Mouse (Mus musculus) CD4-positive, CD25-positive, alpha-beta regulatory T cell, adult 2 months (primary cell): ENCODE data around the gene Gramd4.
"Not testable (repeated sequence)": the region's sequence is repeated elsewhere in the genome, so short reads cannot be mapped to it uniquely, and the experiment has no call there.

Experiments used
- DNase-seq: peaks from one replicate; pipeline ENCODE4 v3.0.0-alpha.2; 2012; ENCODE audit warnings: low read depth, low spot score

Gramd4 gene

GRCm38 (mm10) chr15:86160906-86161305 lies 103.4 kb downstream of the Gramd4 start:
- peak; percentile 52 for DNase-seq

- peak; percentile 54 for DNase-seq
Observed at GRCm38 (mm10) chr15:86161800-86162199, 104.3 kb downstream of the Gramd4 start.

DNA sequence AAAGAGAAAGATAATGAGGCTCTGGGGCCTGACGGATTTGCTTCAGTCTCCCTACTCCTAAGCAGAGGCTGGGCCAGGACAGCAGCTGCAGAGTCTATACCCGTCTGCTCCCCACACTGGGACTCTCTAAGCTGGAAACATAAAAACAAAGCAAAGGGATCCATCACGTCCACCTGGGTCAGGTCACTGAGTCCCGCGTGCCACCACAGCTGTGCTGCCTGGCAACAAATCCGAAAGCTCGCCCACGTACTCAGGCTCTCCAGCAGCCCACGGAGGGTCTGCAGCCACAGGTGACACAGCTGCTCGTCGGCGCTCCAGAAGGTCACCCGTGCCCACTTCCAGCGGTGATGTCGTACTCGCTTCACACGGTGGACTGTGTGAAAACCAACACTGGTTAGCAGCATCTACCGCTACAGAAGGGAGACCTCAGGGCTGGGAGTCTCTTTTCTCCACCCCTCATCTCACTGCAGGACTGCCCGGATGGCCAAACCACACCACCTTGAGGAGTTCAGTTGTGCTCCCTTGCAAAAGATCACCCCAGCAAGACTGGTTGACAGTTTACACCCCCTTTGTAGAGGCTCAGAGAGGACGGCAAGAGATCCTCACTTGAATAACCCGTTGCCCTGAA lies 107.3 kb downstream of the Gramd4 start:
- DNase-seq: no peak

GRCm38 (mm10) chr15:86165811-86166590 lies 108.5 kb downstream of the Gramd4 start:
- no peak for DNase-seq

DNA sequence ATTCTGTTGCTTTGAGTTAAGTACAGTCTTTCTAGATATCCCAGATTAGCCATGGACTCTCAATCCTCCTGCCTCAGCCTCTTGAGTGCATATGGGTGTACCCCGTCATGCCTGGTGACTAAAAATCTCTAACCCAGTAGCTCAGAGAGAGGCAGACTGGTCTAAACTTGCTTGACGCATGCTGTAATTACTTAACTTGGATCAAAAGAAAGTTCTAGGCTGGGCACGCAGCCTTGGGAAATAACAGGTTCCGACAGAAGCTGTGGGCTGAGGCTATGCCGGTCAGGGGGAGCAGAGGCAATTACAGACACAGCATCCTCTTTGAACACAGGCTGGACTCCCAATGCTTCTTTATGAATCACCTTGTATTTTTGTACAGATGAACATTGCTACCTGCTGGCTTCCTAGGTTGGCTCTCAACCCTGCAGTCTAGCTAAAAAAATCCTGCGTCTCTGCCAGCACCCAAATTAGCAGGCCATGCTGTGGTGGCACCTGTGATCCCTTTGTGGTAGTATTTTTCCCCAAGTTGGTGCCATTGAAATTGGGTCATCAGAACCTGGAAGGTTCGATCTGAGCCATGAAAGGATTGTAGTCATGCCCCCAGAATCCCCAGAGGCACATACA lies 109.6 kb downstream of the Gramd4 start:
- DNase-seq: no peak

- peak; percentile 46 for DNase-seq
Observed at GRCm38 (mm10) chr15:86167787-86168504, 110.5 kb downstream of the Gramd4 start.

- peak; percentile 29 for DNase-seq
Observed at GRCm38 (mm10) chr15:86168505-86168867, 111.0 kb downstream of the Gramd4 start.

GRCm38 (mm10) chr15:86168941-86169816 lies 111.7 kb downstream of the Gramd4 start:
- DNase-seq: no peak

GRCm38 (mm10) chr15:86169817-86170110 lies 112.3 kb downstream of the Gramd4 start:
- DNase-seq: no peak

DNA sequence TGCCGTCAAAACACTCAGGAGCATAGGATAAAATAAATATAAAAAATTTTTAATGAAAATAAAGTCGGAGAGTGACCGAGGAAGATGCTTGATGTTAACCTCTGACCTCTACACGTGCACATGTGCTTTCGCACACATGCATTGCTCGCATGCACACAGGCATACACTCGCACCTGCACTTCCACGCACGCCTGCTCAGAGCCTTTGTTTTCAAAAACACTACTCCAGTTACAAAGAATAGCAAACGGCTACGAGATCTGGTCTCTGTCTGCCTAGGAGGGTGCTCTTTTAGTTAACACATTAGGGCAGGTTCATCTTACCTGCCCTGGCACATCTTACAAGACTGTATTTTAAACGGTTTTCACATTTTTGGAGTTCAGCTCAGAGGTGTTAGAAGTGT lies 113.8 kb downstream of the Gramd4 start:
- no peak for DNase-seq

GRCm38 (mm10) chr15:86172124-86172523 lies 114.6 kb downstream of the Gramd4 start:
- no peak for DNase-seq

- DNase-seq: peak; percentile 33
Observed at GRCm38 (mm10) chr15:86172526-86172925, 115.0 kb downstream of the Gramd4 start.

DNA sequence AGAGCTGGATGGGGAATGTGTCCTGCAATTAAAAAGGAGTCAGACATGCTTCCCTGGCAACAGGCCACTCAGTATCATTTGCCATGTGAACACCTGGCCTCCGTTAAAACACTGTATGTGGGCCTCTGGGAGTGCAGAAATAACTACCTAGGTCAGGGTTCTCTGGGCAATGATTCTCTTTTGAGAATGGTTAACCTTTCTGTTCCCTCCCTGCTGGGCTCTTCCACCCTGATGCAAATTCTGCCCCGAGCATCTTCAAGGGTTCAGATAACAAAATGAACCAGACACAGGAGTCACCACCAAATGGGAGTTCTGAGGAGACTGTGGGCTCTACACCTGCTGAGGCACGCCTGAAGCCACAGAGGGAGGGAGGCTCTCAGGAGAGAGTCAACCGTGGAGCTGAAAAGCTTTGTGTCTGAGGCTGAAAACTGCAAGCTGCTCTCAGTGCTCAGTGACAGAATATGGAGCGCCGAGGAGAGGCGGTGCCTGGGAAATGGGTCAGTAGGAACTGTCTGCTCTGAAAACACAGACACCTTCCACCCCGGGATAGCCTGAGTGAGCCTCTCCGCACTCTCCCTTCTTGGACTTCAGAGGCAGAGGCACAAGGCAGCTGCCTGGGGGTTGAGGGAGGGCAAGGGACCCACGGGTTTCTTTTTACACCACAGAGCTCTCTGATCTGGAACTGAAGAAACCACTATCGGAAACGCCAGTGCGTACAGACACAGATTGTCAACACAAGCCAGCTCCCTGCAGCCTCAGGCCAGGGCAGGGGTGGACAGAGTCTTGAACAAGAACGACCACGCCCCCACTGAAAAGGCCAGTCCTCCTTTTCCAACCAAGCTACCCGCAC lies 115.9 kb downstream of the Gramd4 start:
- peak; percentile 52 for DNase-seq

- DNase-seq: no peak
Observed at GRCm38 (mm10) chr15:86175253-86176050, 118.0 kb downstream of the Gramd4 start.

- DNase-seq: no peak
Observed at GRCm38 (mm10) chr15:86176166-86176565, 118.7 kb downstream of the Gramd4 start.

- DNase-seq: no peak
Observed at GRCm38 (mm10) chr15:86176771-86177702, 119.5 kb downstream of the Gramd4 start.

DNA sequence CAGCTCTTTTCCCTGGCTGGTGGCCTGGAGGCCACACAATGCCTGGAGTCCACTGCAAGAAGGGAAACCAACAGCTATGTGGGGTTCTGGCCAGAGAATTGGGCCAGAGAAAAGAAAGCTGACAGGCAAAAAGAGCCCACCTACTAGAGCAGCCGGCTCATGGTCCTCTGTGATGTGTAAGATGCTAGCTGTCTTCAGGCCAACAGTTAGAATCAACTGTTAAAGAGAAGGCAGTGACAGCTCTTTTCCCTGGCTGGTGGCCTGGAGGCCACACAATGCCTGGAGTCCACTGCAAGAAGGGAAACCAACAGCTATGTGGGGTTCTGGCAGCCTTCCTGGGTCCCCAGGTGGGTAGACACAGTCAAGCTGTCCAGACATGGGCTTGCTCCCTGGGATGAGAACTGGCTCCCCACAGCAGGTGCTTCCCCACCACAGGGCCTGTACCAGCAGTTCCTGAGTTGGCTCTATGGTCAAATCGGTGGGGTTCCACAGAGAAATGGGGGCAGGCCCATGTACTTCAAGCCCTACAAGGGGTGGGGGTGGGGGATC lies 120.3 kb downstream of the Gramd4 start:
- not testable (repeated sequence) for DNase-seq

GRCm38 (mm10) chr15:86178594-86178993 lies 121.1 kb downstream of the Gramd4 start:
- DNase-seq: no peak
